Mouse (Mus musculus) embryonic facial prominence, embryonic 13.5 days (tissue): ENCODE measurements around the gene Zfp786. TPM values are rescaled to one million over a fixed set of nuclear protein-coding genes. Genes with fewer than 3 reads are reported as not detected.

ENCODE experiments used
- ATAC-seq: fragments of 200-750 bp; cut with Nextera tagmentation; 2 replicates; pipeline ENCODE4 v1.8.0; 2017; ENCODE audit warnings: low read depth; ENCODE audit not compliant: insufficient number of reproducible peaks, insufficient read depth, low FRiP score, low TSS enrichment
- H3K27ac ChIP-seq: fragments of 300-500 bp; sonication (generic); 2 replicates; pipeline ENCODE4 v1.5.1; 2015; ENCODE audit warnings: moderate library complexity, mild to moderate bottlenecking, inconsistent platforms
- H3K27me3 ChIP-seq: fragments of 300-500 bp; sonication (generic); 2 replicates; pipeline ENCODE4 v1.6.1; 2015; ENCODE audit warnings: mild to moderate bottlenecking, inconsistent platforms
- H3K36me3 ChIP-seq: fragments of 300-500 bp; sonication (generic); 2 replicates; pipeline ENCODE4 v1.6.1; 2015; ENCODE audit warnings: mild to moderate bottlenecking, inconsistent platforms
- H3K4me1 ChIP-seq: fragments of 300-500 bp; sonication (generic); 2 replicates; pipeline ENCODE4 v1.6.1; 2015; ENCODE audit warnings: inconsistent platforms
- H3K4me2 ChIP-seq: fragments of 300-500 bp; sonication (generic); 2 replicates; pipeline ENCODE4 v1.6.1; 2015; ENCODE audit warnings: moderate library complexity, mild to moderate bottlenecking, inconsistent platforms
- H3K4me3 ChIP-seq: fragments of 300-500 bp; sonication (generic); 2 replicates; pipeline ENCODE4 v1.5.1; 2015; ENCODE audit warnings: mild to moderate bottlenecking, inconsistent platforms
- H3K9ac ChIP-seq: fragments of 300-500 bp; sonication (generic); 2 replicates; pipeline ENCODE4 v1.6.1; 2015; ENCODE audit warnings: mild to moderate bottlenecking, inconsistent platforms
- H3K9me3 ChIP-seq: fragments of 300-500 bp; sonication (generic); 2 replicates; pipeline ENCODE4 v1.6.1; 2016; ENCODE audit warnings: inconsistent platforms
- WGBS: fragments of 180-500 bp; shearing (Covaris S2); methylation state at CpG from one replicate; pipeline ENCODE4 v1.1.7; 2015; ENCODE audit warnings: mixed read lengths; 5-methylcytosine and 5-hydroxymethylcytosine counted together
- polyA plus RNA-seq: library from polyadenylated mRNA; unstranded; fragments of >200 nt; fragmentation: Nextera tagmentation; extraction: Ambion mirVana; gene quantifications from 2 replicates; pipeline ENCODE4 v1.2.1, GENCODE M21; 2015

Zfp786 gene
- polyA plus RNA-seq, 1 experiment from 2014 or later, result 5.7 TPM

DNA sequence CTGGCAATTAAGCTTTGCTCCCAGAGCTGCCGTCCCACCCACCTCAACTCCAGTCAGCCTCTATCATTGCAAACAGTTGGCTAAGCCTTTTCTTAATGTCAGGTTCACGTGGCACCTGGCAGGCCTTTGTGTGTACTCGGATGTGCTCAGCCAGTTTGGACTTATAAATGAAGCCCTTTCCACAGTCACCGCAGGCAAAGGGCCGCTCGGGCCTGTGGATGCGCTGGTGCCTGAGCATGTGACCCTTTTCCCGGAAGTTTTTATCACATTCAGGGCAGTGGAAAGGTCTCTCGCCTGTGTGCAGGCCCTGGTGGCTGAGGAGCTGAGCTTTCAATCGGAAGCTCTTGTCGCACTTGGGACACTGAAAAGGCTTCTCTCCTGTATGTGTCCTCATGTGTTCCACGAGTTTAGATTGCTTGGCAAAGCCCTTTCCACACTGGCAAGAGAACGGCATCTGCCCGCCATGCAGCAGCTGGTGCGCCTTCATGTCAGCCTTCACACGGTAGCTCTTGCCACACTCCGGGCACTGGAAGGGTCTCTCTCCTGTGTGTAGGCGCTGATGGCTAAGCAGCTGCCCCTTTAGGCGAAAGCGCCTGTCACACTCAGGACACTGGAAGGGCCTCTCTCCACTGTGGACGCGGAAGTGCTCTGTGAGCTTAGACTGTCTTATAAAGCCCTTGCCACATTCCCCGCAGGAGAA, 10.9 kb downstream of the Zfp786 start:
- WGBS, result 94% methylated on average over 23 of the region's 23 CpGs
- Histone ChIP-seq H3K4me1 (no peaks in the 10 kb centered on the region), H3K36me3 (peaks cover 58% of the 10 kb centered on the region), H3K4me2 (no peak overlapping the region), H3K4me3 (no peak overlapping the region), H3K27ac (no peak overlapping the region), H3K27me3 (no peaks in the 10 kb centered on the region), H3K9ac (no peak overlapping the region), H3K9me3 (no peaks in the 10 kb centered on the region)
- no peak for ATAC-seq

DNA sequence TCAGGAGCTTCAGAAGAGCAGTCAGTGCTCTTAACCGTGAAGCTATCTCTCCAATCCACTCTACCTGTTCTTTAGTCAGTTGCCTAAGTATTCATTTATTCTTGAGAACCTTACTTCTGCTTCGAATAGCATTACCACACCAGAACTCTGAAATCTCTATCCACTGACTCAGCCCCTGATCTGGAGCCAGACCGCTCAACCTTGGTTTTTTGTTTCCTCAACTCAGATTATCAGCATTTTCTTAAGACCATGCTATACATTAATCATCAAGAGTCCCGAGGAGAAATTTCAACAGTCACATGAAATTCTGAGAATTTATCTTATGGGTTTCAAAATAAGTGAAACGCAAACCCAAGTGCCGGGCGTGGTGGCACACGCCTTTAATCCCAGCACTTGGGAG, 11.9 kb downstream of the Zfp786 start:
- H3K9me3 ChIP-seq, result no peaks in the 10 kb centered on the region
- 0 out of 2 replicates have a peak, but pooled peaks cover 4% of the 10 kb centered on the region for H3K4me1 ChIP-seq
- no peaks in the 10 kb centered on the region for H3K27me3 ChIP-seq
- no peak overlapping the region for H3K9ac ChIP-seq
- no peak overlapping the region for H3K4me2 ChIP-seq
- H3K4me3 ChIP-seq, result no peak overlapping the region
- no peak for ATAC-seq
- peaks cover 47% of the 10 kb centered on the region for H3K36me3 ChIP-seq
- WGBS, result 95% methylated on average over 8 of the region's 8 CpGs
- H3K27ac ChIP-seq, result no peak overlapping the region

DNA sequence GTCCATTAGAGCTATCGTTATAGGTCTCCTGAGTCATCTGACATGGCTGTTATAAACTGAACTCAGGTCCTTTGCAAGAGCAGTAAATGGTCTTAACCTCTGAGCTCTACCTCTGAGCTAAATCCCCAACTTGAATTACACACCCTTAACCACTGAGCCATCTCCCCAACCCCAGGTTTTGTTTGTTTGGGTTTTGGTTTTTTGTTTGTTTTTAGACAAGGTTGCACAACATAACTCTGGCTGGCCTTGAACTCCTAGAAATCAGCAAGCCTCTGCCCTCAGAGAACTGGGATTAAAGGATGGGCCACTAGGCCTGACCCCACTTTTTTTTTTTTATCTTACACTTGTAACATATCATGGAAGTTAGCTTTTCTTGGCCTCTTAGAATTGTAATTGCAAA, 14.5 kb downstream of the Zfp786 start:
- Histone ChIP-seq H3K4me3 (no peak overlapping the region), H3K4me2 (no peak overlapping the region), H3K9ac (no peak overlapping the region), H3K27ac (no peak overlapping the region), H3K36me3 (peaks cover 31% of the 10 kb centered on the region), H3K4me1 (peaks cover 15% of the 10 kb centered on the region), H3K27me3 (no peaks in the 10 kb centered on the region), H3K9me3 (no peaks in the 10 kb centered on the region)
- ATAC-seq, result no peak
- WGBS, result 88% methylated on average over 1 of the region's 1 CpGs

DNA sequence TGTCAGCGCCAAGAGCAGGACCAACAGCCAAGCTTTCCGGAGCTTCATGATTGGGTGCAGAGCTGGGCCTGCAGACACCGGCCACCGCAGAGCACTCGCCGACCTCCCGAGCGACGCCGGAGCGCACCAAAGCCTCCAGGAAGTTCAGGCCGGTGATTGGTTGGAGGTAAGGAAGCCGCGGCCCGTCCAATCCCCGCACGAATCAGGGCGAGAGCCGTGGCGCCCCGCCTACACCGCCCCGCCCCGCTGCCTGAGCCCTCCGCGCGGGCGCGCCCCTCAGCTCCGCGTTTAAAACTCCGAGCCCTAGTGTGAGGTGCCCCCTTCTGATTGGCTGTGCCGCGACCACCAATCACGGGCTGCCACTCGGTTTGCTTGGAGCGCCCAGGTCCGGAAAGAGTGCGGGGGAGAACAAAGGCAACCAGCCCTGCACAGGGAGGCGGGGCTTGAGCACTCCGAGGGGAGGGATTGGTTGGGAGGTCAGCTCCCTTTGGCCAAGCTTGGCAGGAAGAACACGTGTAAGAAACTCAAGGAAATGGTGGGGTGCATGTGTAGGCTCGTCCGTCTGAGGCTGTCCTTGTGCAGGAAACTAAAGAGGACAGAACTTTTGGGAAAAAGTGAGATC, 17.3 kb downstream of the Zfp786 start, which contains the start of gene Pdia4:
Gene Pdia4, minus strand, starts transcription at position 174 of the 622 bp plus-strand sequence.
- Histone ChIP-seq H3K27me3 (no peaks in the 10 kb centered on the region), H3K36me3 (peaks cover 8% of the 10 kb centered on the region), H3K4me2 (peak within 1 kb of the TSS; percentile 86), H3K4me1 (peaks cover 34% of the 10 kb centered on the region), H3K27ac (peak within 1 kb of the TSS; percentile 97), H3K9ac (peak within 1 kb of the TSS; percentile 96), H3K4me3 (peak within 1 kb of the TSS; percentile 82), H3K9me3 (no peaks in the 10 kb centered on the region)
- under 1% methylated on average over 44 of the region's 44 CpGs for WGBS
- peak; percentile 100 for ATAC-seq

DNA sequence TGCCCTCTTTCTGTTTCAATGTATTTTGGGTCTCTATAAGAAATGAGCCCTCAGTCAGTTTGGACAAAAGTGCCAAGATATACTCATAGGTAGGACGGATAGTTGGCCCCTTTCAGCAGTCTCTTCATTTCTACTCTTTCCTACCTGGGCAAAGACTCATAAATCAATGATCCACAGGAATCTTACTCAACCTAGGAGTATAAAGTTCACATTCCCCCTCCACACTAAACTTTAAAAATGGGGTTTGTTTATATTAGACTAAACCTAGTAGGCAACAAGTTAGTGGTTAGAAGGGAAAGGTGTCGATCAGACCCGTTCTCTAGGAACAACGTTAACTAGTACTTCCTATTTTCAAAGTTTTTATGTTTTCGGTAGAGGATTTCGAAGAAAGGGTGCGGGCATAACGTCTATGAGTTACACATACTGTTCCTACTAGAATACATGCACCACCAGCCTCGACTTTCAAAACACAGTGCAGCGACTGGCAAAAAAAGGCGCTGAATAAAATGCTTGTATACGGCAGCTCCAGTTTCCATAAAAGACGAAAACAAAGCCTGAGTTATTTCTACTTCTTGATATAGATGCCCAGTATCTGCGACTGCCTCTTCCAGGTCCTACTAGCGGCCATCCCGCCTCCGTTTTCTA, 18.3 kb downstream of the Zfp786 start:
- H3K27ac ChIP-seq, result peak overlapping the region; percentile 97
- H3K36me3 ChIP-seq, result peaks cover 6% of the 10 kb centered on the region
- H3K9ac ChIP-seq, result peak overlapping the region; percentile 96
- peaks cover 34% of the 10 kb centered on the region for H3K4me1 ChIP-seq
- peak overlapping the region; percentile 82 for H3K4me3 ChIP-seq
- no peaks in the 10 kb centered on the region for H3K27me3 ChIP-seq
- no peak for ATAC-seq
- under 1% methylated on average over 17 of the region's 17 CpGs for WGBS
- peak overlapping the region; percentile 86 for H3K4me2 ChIP-seq
- H3K9me3 ChIP-seq, result no peaks in the 10 kb centered on the region

DNA sequence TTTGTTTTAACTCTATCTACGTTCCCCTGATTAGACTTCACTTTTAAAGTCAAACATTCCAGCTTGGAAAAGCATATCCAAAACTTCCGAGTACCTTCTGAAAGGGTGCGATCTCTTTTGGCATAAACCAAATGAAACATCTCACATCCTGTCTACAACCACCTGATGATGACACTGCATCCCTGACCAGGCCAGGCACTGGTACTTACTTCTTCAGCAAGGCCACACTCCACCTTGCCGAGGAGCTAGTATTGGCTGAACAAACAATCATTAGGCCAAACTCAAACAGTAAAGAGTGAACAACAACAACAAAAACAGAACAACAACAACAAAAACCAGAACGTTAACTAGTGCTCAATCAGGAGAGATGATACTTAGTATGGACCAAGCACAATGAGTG, 19.3 kb downstream of the Zfp786 start:
- peak overlapping the region; percentile 96 for H3K9ac ChIP-seq
- H3K4me2 ChIP-seq, result peak overlapping the region; percentile 86
- H3K36me3 ChIP-seq, result peaks cover 12% of the 10 kb centered on the region
- H3K27ac ChIP-seq, result no peak overlapping the region
- peak overlapping the region; percentile 82 for H3K4me3 ChIP-seq
- 57% methylated on average over 5 of the region's 5 CpGs for WGBS
- no peaks in the 10 kb centered on the region for H3K27me3 ChIP-seq
- H3K4me1 ChIP-seq, result peaks cover 34% of the 10 kb centered on the region
- no peak for ATAC-seq
- H3K9me3 ChIP-seq, result no peaks in the 10 kb centered on the region

DNA sequence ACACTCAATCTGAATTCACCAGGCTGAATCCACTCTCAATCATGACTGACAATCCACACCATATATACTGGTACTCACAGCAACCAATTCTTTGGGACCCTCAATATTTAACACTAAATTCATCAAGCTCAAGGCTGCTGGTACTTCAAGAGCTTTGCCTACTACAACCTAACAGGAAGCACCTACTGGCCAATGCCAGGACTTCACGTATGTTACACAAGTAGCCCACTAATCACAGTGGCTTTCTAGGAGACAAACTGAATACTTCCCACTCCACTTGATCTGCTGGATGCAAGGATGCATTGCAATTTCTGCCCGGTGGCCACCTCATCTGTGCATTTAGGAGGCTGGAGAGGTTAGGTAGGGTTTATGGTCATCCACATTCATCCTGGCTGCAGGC, 20.5 kb downstream of the Zfp786 start:
- 77% methylated on average over 2 of the region's 2 CpGs for WGBS

DNA sequence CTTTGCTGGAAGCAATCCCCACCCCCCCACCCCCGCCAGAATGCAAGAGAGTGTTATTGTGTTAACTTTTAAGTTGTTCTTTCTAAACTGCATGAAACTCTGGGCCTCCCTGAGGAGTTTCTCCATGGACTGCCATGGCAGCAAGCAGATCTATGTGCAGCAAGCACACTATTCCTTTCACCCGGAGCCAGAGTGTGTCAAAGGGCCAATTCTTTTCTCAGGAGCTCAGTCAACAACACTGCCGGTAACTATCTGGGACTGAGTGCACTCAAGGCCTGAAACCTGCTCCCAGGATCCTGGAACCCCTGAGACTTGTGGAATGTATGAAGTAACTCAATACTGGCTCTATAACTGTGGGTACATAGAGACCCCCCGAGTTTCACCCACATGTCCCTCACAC, 21.6 kb downstream of the Zfp786 start:
- Histone ChIP-seq H3K4me1 (peaks cover 31% of the 10 kb centered on the region), H3K4me2 (no peak overlapping the region), H3K36me3 (peaks cover 34% of the 10 kb centered on the region), H3K27ac (no peak overlapping the region), H3K9ac (no peak overlapping the region), H3K4me3 (no peak overlapping the region), H3K9me3 (no peaks in the 10 kb centered on the region), H3K27me3 (no peaks in the 10 kb centered on the region)
- 71% methylated on average over 4 of the region's 4 CpGs for WGBS
- ATAC-seq, result no peak

More for the DNA sequence above, 20.5 kb downstream of the Zfp786 start:
- no peaks in the 10 kb centered on the region for H3K9me3 ChIP-seq
- peak overlapping the region; percentile 12; the same call in 1 of the 2 replicates for H3K27ac ChIP-seq
- ATAC-seq, result no peak
- H3K4me3 ChIP-seq, result no peak overlapping the region
- H3K36me3 ChIP-seq, result peaks cover 23% of the 10 kb centered on the region
- peak overlapping the region; percentile 30 for H3K4me2 ChIP-seq
- peaks cover 34% of the 10 kb centered on the region for H3K4me1 ChIP-seq
- H3K9ac ChIP-seq, result 0 out of 2 replicates have a peak overlapping the region, but pooled peaks have one; percentile 40
- no peaks in the 10 kb centered on the region for H3K27me3 ChIP-seq

DNA sequence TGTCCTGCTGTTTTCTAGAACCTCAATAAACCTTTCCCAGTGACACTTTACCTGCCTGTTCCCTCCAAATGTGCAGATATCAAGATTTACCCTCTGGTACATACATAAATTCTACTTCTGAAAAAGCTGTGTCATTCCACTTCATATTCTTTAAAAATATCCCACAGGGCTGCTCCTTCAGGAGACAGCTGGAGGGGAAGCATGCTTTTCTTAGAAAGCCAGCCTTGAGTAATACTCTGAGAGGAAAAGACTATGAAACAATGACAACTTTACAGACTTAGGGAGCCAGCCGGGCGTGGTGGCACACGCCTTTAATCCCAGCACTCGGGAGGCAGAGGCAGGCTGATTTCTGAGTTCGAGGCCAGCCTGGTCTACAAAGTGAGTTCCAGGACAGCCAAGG, 22.1 kb downstream of the Zfp786 start:
- Histone ChIP-seq H3K4me3 (no peak overlapping the region), H3K4me2 (no peak overlapping the region), H3K9me3 (no peaks in the 10 kb centered on the region), H3K9ac (no peak overlapping the region), H3K27ac (no peak overlapping the region), H3K36me3 (peaks cover 40% of the 10 kb centered on the region), H3K4me1 (peaks cover 30% of the 10 kb centered on the region), H3K27me3 (no peaks in the 10 kb centered on the region)
- WGBS, result 85% methylated on average over 5 of the region's 5 CpGs
- ATAC-seq, result no peak

DNA sequence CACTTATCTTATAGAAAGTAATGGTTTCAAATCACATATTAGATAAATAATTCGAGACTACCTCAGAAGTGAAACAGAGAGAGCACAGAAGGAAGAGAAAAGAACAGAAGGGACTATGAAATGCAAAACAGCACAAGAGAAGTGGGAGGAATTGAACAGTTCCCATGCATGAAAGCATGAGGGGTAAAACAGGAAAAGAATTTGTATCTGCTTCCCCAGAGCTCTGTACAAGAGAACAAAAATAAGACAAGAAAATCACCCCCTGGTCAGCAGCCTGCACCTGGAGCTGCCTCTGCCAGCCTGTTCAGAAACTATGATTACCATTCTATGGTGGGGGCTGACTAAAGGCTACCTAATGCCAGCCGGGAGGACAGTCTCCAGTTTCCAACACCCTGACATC, 23.2 kb downstream of the Zfp786 start:
- peaks cover 30% of the 10 kb centered on the region for H3K4me1 ChIP-seq
- ATAC-seq, result no peak
- H3K9ac ChIP-seq, result no peak overlapping the region
- H3K4me2 ChIP-seq, result no peak overlapping the region
- no peak overlapping the region for H3K4me3 ChIP-seq
- no peaks in the 10 kb centered on the region for H3K27me3 ChIP-seq
- H3K9me3 ChIP-seq, result no peaks in the 10 kb centered on the region
- no peak overlapping the region for H3K27ac ChIP-seq
- 85% methylated on average over 2 of the region's 2 CpGs for WGBS
- peaks cover 51% of the 10 kb centered on the region for H3K36me3 ChIP-seq

DNA sequence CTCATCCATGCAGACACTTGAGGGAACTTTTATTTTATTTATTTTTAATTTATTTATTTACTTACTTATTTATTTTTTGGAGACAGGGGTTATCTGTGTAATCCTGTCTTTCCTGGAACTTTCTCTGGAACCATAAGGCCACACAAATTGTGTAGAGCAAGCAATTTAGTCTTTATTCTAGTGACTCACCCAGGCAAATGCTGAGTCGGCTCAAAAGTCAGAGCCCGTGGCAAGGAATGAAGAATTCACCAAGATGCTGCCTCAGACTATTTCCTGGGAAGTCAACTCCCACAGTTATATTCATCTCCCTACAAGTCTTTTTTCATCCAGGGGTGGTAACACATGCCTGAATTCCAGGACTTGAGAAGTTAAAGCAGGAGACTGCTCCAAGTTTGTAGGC, 25.1 kb downstream of the Zfp786 start:
- Histone ChIP-seq H3K36me3 (peaks cover 70% of the 10 kb centered on the region), H3K4me1 (peaks cover 15% of the 10 kb centered on the region), H3K9ac (no peak overlapping the region), H3K4me2 (no peak overlapping the region), H3K27me3 (no peaks in the 10 kb centered on the region), H3K4me3 (no peak overlapping the region), H3K9me3 (no peaks in the 10 kb centered on the region), H3K27ac (no peak overlapping the region)
- ATAC-seq, result no peak
- 77% methylated on average over 2 of the region's 2 CpGs for WGBS

DNA sequence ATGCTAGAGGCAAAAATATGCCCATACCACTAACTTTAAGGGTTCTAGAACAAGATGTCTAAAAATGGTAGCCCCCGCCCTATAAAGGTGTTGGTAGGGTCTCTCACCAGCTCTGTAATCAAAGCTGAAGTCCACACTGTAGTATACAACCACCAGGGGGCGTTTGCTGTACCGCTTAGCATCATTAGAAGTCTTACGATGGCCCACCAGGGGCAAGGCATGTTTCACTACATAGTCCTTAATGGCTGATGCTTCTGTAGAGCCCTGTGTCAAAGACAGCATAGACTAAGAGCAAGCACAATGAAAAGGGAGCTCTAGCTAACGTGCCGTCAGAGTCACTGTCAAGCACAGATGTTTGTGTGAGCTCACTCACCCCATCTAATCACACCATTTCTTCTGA, 31.6 kb downstream of the Zfp786 start:
- no peak overlapping the region for H3K4me3 ChIP-seq
- no peak for ATAC-seq
- H3K4me2 ChIP-seq, result no peak overlapping the region
- no peaks in the 10 kb centered on the region for H3K4me1 ChIP-seq
- WGBS, result 57% methylated on average over 6 of the region's 6 CpGs
- H3K27ac ChIP-seq, result no peak overlapping the region
- H3K27me3 ChIP-seq, result no peaks in the 10 kb centered on the region
- H3K36me3 ChIP-seq, result peaks cover 95% of the 10 kb centered on the region
- no peak overlapping the region for H3K9ac ChIP-seq
- no peaks in the 10 kb centered on the region for H3K9me3 ChIP-seq
